Mouse (Mus musculus): ENCODE data around the gene Chga.

Gene Chga

DNA sequence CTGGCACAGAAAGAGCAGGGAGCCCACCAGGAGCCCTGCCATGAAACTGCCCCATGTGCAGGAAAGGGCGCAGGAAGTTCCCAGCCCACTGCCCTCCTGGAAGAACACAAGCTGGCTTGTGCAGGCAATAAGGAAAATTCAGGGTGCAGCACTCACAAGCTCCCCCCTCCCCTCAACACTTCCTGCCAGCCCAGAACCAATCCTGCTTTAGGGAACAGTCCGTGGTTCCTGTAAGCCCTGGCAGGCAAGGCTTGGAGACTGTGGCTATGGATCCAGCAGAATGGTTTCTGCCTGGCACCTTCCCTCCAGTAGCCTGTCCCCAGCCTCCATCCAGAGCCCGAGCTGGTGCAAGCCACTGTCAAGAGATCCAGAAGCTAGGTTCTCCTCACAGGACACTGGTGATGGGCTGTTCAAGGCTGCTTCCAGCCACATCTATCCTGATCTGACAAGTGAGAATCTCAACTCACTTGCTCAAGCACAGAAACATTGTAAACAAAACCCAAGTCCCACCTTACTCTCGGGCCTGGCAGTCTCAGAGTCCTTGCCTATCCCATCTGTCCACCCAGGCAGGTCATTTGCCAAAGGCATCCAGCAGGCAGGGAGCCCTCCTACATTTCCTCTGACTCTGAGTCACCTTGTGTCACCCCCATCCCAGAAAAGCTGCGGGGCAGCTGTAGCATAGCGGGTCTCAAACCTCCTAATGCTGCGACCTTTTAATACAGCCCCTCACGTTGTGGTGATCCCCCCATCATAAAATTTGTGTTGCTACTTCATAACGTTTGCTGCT is 47.7 kb downstream of the Chga start:
- no peak for DNase-seq

DNA sequence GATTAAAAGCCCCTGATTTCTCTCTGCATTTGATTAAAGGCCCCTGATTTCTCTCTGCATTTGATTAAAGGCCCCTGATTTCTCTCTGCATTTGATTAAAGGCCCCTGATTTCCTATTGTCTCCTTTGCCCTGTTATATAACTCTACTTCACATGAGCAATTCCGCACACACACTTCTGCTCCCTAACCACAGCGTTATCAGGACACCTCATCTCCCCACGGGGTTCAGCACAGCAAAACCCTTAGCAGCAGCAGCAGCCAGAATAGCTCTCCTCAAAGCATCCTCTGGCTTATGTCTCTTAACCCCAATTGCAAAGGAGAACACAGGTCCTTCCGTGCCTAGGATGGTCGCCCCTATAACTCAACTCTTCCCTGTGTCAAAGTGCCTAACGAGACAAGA is 50.8 kb downstream of the Chga start:
- no peak for DNase-seq

DNA sequence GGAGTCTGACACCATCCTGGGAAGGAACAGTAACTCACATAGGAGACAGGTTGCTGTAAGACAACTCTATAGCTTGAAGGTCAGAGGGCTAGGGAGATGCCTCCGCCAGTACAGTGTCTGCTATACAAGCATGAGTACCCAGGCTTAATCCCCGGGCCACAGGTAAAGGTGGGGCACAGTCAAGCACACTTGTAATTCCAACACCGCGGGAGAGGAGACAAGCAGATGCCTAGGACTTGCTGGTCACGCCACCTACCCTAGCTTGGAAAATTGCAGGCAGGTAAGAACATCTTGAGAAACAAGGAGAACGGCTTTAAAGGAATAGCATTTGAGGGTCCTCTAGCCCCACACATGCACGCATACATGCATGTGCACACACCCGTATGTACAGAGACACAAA is 52.3 kb downstream of the Chga start:
- no peak for DNase-seq

GRCm38 (mm10) chr12:102607808-102608517 is 53.2 kb downstream of the Chga start:
- DNase-seq, result no peak

- DNase-seq, result no peak
Observed at GRCm38 (mm10) chr12:102610927-102611326, 56.2 kb downstream of the Chga start.

GRCm38 (mm10) chr12:102612431-102612830 is 57.7 kb downstream of the Chga start:
- DNase-seq, result no peak

GRCm38 (mm10) chr12:102613411-102613810 is 58.6 kb downstream of the Chga start:
- DNase-seq, result no peak
